Mouse (Mus musculus) neutrophil, adult 5-6 weeks (primary cell): ENCODE measurements around the gene Gm20479. TPM values are rescaled to one million over a fixed set of nuclear protein-coding genes. Genes with fewer than 3 reads are reported as not detected.

Source experiments
- ATAC-seq: fragments of 151-379, 151-347 bp; 2 replicates; pipeline ENCODE4 v1.8.0; 2017; ENCODE audit warnings: mild to moderate bottlenecking, moderate TSS enrichment; ENCODE audit not compliant: insufficient number of reproducible peaks, poor library complexity, low FRiP score, severe bottlenecking; ENCODE audit errors: extremely low read depth
- total RNA-seq: library from RNA; stranded (forward); fragments of 200-1000 nt; gene quantifications from 2 replicates; pipeline ENCODE4 v1.2.3, GENCODE M21; 2017

Gene Gm20479
- total RNA-seq, 1 experiment from 2014 or later = not detected

GRCm38 (mm10) chr7:27324928-27325327, 32.3 kb downstream of the Gm20479 start:
- ATAC-seq = no peak

GRCm38 (mm10) chr7:27324161-27324560, 33.1 kb downstream of the Gm20479 start:
- no peak for ATAC-seq

- no peak for ATAC-seq
These were observed 34.2 kb downstream of the Gm20479 start for GRCm38 (mm10) chr7:27323001-27323400.

GRCm38 (mm10) chr7:27322291-27322690, 34.9 kb downstream of the Gm20479 start:
- ATAC-seq = no peak

GRCm38 (mm10) chr7:27319411-27319810, 37.8 kb downstream of the Gm20479 start:
- ATAC-seq = no peak

GRCm38 (mm10) chr7:27315958-27316357, 41.3 kb downstream of the Gm20479 start:
- no peak for ATAC-seq

GRCm38 (mm10) chr7:27314393-27314792, 42.8 kb downstream of the Gm20479 start:
- ATAC-seq = no peak

GRCm38 (mm10) chr7:27311651-27312284, 45.5 kb downstream of the Gm20479 start:
- no peak for ATAC-seq

GRCm38 (mm10) chr7:27310996-27311535, 46.2 kb downstream of the Gm20479 start:
- ATAC-seq = no peak

GRCm38 (mm10) chr7:27310306-27310705, 46.9 kb downstream of the Gm20479 start:
- no peak for ATAC-seq

- no peak for ATAC-seq
These were observed 47.4 kb downstream of the Gm20479 start for GRCm38 (mm10) chr7:27309832-27310231.

- ATAC-seq = no peak
These were observed 48.2 kb downstream of the Gm20479 start for GRCm38 (mm10) chr7:27308821-27309549.

- ATAC-seq = no peak
These were observed 49.7 kb downstream of the Gm20479 start for GRCm38 (mm10) chr7:27307551-27307950.

- ATAC-seq = no peak
These were observed 50.8 kb downstream of the Gm20479 start for GRCm38 (mm10) chr7:27306161-27307160.

GRCm38 (mm10) chr7:27305091-27305730, 52.0 kb downstream of the Gm20479 start:
- no peak for ATAC-seq
